Mouse (Mus musculus) spleen, adult 2 months (tissue): ENCODE data around the gene Sphk2.

Source experiments
- CTCF ChIP-seq: fragments of 200-500 bp; IDR thresholded peaks from 2 replicates; pipeline ENCODE4 v1.5.1; 2011; ENCODE audit warnings: mild to moderate bottlenecking, inconsistent platforms; ENCODE audit not compliant: insufficient read depth, insufficient read length, insufficient replicate concordance; ENCODE audit errors: extremely low read depth
- POLR2A ChIP-seq: fragments of 200-500 bp; IDR thresholded peaks from 2 replicates; pipeline ENCODE4 v1.6.1; 2011; ENCODE audit warnings: low read depth, low read length, inconsistent platforms

DNA sequence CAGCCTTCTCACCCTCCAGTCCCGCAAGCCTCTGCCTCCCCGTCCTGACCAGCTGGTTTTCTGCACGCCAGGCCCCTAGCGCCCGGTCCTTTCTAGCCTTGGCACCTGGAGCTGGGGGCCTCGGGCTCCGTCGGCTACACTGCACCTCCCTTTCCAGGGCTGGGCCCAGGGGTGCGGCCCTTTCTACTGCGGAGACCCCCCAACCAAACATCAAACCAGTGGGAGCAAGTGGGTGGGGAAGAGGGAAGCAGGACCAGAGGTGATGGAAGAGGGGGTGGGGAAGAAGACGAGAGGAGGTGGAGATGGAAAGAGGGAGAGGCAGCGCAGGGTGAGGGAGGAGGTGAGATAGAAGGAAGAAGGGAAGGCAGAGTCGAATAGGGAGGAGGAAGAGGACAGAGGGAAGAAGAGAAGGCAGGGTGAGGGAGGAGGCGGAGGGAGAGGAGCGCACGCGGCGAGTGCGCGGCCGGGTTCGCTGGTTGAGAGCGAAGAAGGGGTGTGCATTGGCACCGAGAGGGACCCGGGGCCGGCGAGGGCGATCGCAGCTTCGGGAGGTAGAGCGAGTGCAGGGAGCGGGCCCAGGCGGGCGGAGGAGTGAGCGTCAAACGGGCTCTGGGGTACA, 18.2 kb downstream of the Sphk2 start, which contains the start of gene Car11:
- no peak for TF ChIP-seq CTCF
- no peak for TF ChIP-seq POLR2A
